Mouse (Mus musculus): ENCODE data around the gene Fndc11. TPM values are rescaled to one million over a fixed set of nuclear protein-coding genes. Genes with fewer than 3 reads are reported as not detected.
"Not testable (repeated sequence)": the region's sequence is repeated elsewhere in the genome, so short reads cannot be mapped to it uniquely, and the experiment has no call there.

Fndc11 gene
- polyA plus RNA-seq, 1 experiment, result not detected

DNA sequence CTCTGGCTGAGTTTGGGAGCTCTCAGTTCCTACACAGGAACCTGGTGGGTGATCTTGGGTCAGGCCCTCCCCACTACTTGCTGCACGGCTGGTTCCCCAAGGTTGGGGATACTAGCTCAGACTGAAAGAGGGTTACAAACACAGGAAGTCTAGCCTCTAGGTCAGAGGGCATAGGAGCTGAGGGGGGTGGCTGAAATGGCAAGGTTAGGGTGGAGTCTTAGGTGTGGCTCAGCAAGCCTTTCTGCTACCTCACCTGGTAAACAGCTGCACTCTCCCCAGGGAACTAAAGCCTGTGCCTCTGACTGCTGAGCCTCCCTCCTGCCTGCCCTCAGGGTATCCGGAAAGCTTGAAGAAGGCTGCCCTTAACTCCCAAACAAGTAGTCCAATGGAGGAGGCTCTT lies 31.1 kb upstream of the Fndc11 start:
- 51% methylated on average over 2 of the region's 2 CpGs for WGBS
- no peak overlapping the region for H3K4me3 ChIP-seq (replicated peaks; ENCODE audit: insufficient read depth, low read depth, low read length)
- no peaks in the 10 kb centered on the region for H3K27me3 ChIP-seq (ENCODE audit: control insufficient read depth, insufficient read depth, low read length)
- TF ChIP-seq POLR2A (IDR thresholded peaks at IDR 0.05; ENCODE audit: borderline replicate concordance, insufficient read depth, low read length), result no peak
- no peak for TF ChIP-seq CTCF (IDR thresholded peaks at IDR 0.05; ENCODE audit: borderline replicate concordance, insufficient read depth, low read depth, low read length)
- H3K27ac ChIP-seq (ENCODE audit: insufficient read depth, low read length), result peak overlapping the region; percentile 26; the same call in 1 of the 2 replicates
- peaks cover 4% of the 10 kb centered on the region; the same call in 1 of the 2 replicates for H3K4me1 ChIP-seq (ENCODE audit: control insufficient read depth, insufficient read depth, low read length)
- peak in 1 of 2 experiments; percentile 15 for DNase-seq

DNA sequence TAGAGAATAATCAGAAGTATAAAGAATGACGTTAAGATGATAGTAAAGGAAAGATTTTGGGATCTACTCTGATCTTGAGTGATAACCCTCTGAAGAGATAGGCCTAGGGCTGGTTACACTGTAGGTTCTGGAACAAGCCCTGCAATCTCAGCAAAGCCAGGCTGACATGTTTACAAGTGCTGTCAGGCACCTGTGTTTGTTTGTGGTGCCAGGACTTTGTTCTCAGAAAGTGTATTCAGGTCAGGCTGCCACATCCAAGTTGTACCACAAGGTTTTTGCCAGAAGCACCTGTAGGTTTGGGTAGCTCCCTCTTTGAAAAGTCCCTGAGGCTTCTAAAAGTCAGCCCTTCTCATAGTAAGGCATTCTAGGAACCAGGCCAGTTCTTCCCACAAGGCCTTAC lies 30.5 kb upstream of the Fndc11 start:
- Histone ChIP-seq H3K27me3 (ENCODE audit: control insufficient read depth, insufficient read depth, low read length) (no peaks in the 10 kb centered on the region), H3K4me3 (replicated peaks; ENCODE audit: insufficient read depth, low read depth, low read length) (no peak overlapping the region), H3K27ac (ENCODE audit: insufficient read depth, low read length) (no peak overlapping the region), H3K4me1 (ENCODE audit: control insufficient read depth, insufficient read depth, low read length) (peaks cover 4% of the 10 kb centered on the region; the same call in 1 of the 2 replicates)
- no peak for TF ChIP-seq POLR2A (IDR thresholded peaks at IDR 0.05; ENCODE audit: borderline replicate concordance, insufficient read depth, low read length)
- TF ChIP-seq CTCF (IDR thresholded peaks at IDR 0.05; ENCODE audit: borderline replicate concordance, insufficient read depth, low read depth, low read length), result no peak
- no peak for DNase-seq
- WGBS, result 89% methylated on average over 1 of the region's 1 CpGs

DNA sequence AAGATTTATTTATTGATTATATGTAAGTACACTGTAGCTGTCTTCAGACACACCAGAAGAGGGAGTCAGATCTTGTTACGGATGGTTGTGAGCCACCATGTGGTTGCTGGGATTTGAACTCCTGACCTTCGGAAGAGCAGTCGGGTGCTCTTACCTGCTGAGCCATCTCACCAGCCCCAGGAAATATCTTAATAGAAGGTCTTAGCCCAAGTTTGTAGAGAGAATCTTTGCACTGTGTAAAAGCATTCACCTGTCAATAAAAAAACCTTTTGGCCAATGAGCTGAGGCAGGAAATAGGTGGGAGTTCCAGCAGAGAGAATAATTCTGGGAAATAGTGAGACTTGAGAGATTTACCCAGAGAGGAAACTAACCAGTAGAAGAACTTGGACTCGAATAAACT lies 28.4 kb upstream of the Fndc11 start:
- not testable (repeated sequence) for DNase-seq; H3K4me3 ChIP-seq (replicated peaks; ENCODE audit: insufficient read depth, low read depth, low read length); H3K4me1 ChIP-seq (ENCODE audit: control insufficient read depth, insufficient read depth, low read length); H3K27ac ChIP-seq (ENCODE audit: insufficient read depth, low read length); H3K27me3 ChIP-seq (ENCODE audit: control insufficient read depth, insufficient read depth, low read length)
- 60% methylated on average over 4 of the region's 4 CpGs for WGBS

DNA sequence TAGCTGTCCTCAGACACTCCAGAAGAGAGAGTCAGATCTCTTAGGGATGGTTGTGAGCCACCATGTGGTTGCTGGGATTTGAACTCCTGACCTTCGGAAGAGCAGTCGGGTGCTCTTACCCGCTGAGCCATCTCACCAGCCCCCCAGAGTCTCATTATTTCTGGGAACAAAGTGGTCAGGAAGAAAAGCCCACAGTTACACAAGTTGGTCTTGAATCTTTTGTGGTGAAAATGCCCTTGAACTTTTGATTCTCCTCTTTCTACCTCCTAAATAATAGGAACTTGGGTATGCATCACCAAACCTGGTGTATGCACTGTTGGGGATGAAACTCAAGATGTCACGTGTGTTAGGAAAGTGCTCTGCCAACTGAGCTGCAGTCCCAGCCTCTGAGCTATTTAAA lies 27.9 kb upstream of the Fndc11 start:
- Histone ChIP-seq H3K27me3 (ENCODE audit: control insufficient read depth, insufficient read depth, low read length) (no peaks in the 10 kb centered on the region), H3K27ac (ENCODE audit: insufficient read depth, low read length) (no peak overlapping the region), H3K4me1 (ENCODE audit: control insufficient read depth, insufficient read depth, low read length) (peaks cover 4% of the 10 kb centered on the region; the same call in 1 of the 2 replicates), H3K4me3 (replicated peaks; ENCODE audit: insufficient read depth, low read depth, low read length) (no peak overlapping the region)
- DNase-seq, result no peak
- 43% methylated on average over 4 of the region's 4 CpGs for WGBS
- no peak for TF ChIP-seq CTCF (IDR thresholded peaks at IDR 0.05; ENCODE audit: borderline replicate concordance, insufficient read depth, low read depth, low read length)
- no peak for TF ChIP-seq POLR2A (IDR thresholded peaks at IDR 0.05; ENCODE audit: borderline replicate concordance, insufficient read depth, low read length)

DNA sequence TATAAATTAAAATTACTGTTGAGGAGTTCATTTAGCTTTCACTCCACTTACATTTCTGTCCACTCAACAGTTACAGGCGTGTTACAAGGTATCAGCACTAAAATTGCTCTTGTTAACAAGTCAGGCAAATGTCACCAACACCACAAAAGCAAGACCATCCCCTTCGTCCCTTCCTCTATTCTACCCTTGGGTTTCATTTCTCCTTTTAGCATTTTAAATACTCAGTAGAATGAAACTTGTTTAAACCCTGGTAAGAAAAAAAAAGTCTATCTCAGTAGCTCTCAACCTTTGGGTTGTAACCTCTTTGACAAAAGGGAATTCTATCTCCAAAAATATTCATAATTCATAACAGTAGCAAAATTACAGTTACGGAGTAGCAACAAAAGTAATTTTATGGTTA lies 26.8 kb upstream of the Fndc11 start:
- Histone ChIP-seq H3K27ac (ENCODE audit: insufficient read depth, low read length) (no peak overlapping the region), H3K27me3 (ENCODE audit: control insufficient read depth, insufficient read depth, low read length) (no peaks in the 10 kb centered on the region), H3K4me3 (replicated peaks; ENCODE audit: insufficient read depth, low read depth, low read length) (no peak overlapping the region), H3K4me1 (ENCODE audit: control insufficient read depth, insufficient read depth, low read length) (peaks cover 4% of the 10 kb centered on the region; the same call in 1 of the 2 replicates)
- TF ChIP-seq CTCF (IDR thresholded peaks at IDR 0.05; ENCODE audit: borderline replicate concordance, insufficient read depth, low read depth, low read length) (no peak), POLR2A (IDR thresholded peaks at IDR 0.05; ENCODE audit: borderline replicate concordance, insufficient read depth, low read length) (no peak)
- WGBS, result 80% methylated on average over 3 of the region's 3 CpGs
- no peak for DNase-seq

DNA sequence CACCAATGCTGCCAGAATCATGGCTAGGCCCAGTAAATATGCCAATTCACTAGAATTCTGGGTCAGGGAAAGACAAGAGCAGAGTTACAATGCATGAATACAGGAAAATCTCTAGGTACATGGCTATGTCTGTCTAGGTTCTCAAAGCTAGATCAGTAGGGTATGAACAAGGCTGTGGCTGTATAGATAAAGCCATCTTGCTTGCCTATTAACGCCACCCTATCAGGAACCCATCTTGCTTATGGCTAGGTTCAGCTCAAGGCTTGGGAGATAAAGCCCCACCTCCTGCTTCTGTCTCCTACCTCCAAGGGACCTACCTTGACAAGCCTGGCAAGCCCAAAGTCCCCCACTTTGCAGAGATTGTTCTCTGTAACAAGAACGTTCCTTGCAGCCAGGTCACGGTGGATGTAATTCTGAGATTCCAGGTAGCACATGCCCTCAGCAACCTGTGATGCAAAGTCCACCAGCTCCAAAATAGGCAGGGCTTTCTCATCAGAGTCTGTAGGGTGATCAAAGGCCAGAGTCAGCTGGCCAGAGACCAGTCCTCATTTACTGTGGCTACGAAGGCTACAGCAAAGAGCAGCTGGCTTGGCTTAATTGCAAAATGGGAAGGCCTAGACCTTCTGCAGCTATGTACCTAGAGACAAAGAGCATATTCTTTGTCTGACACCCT lies 23.0 kb upstream of the Fndc11 start:
- no peak for DNase-seq
- Histone ChIP-seq H3K27ac (ENCODE audit: insufficient read depth, low read length) (no peak overlapping the region), H3K4me3 (replicated peaks; ENCODE audit: insufficient read depth, low read depth, low read length) (no peak overlapping the region), H3K4me1 (ENCODE audit: control insufficient read depth, insufficient read depth, low read length) (no peaks in the 10 kb centered on the region), H3K27me3 (ENCODE audit: control insufficient read depth, insufficient read depth, low read length) (no peaks in the 10 kb centered on the region)
- no peak for TF ChIP-seq POLR2A (IDR thresholded peaks at IDR 0.05; ENCODE audit: borderline replicate concordance, insufficient read depth, low read length)
- no peak for TF ChIP-seq CTCF (IDR thresholded peaks at IDR 0.05; ENCODE audit: borderline replicate concordance, insufficient read depth, low read depth, low read length)
- WGBS, result 85% methylated on average over 4 of the region's 4 CpGs

DNA sequence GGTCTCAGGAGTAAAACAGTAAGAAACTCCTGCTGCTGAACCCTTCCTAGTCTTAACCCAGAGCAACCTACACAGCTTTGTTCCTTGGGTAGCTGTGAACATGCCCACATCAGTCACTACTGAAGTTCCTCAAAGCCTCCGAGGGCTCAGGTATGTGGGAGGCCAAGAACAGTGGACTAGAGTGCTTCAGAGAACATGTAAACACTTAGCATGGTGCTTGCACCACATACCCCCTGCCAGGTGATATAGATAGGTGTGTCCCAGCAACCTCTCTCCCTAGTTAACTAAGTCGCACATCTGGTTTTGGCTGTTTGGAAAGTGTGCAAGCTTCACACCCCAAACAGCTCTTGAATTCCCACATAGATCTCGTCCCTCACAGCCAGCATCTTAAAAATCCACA lies 18.2 kb upstream of the Fndc11 start:
- Histone ChIP-seq H3K4me1 (ENCODE audit: control insufficient read depth, insufficient read depth, low read length) (no peaks in the 10 kb centered on the region), H3K4me3 (replicated peaks; ENCODE audit: insufficient read depth, low read depth, low read length) (no peak overlapping the region), H3K27me3 (ENCODE audit: control insufficient read depth, insufficient read depth, low read length) (no peaks in the 10 kb centered on the region), H3K27ac (ENCODE audit: insufficient read depth, low read length) (no peak overlapping the region)
- no peak for DNase-seq
- WGBS, result 74% methylated on average over 3 of the region's 3 CpGs
- TF ChIP-seq POLR2A (IDR thresholded peaks at IDR 0.05; ENCODE audit: borderline replicate concordance, insufficient read depth, low read length) (no peak), CTCF (IDR thresholded peaks at IDR 0.05; ENCODE audit: borderline replicate concordance, insufficient read depth, low read depth, low read length) (no peak)

DNA sequence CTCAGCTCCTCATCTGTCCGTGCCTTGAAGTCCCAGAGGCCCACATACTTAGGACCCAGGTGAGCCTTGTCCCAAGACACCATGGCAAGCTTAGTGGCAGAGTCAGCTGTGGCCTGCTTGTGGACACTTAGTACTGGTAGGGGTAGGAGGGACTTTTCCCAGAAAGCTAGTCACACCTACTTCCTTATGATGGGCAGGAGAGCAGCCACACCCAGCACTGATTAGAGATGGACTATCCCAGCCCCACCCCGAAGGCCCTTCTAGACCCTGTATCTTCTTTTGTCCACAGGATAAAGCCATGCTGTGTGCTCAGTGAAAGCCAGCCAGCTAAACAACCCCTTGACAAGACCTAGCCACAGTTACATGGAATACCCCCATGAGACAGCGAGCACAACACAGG lies 17.4 kb upstream of the Fndc11 start, which contains the start of gene Ptk6:
Gene Ptk6 (minus strand): TSS at position 368 of the 400 bp plus-strand sequence.
- H3K27me3 ChIP-seq (ENCODE audit: control insufficient read depth, insufficient read depth, low read length), result no peaks in the 10 kb centered on the region
- no peak within 1 kb of the TSS for H3K4me3 ChIP-seq (replicated peaks; ENCODE audit: insufficient read depth, low read depth, low read length)
- DNase-seq, result no peak
- no peaks in the 10 kb centered on the region for H3K4me1 ChIP-seq (ENCODE audit: control insufficient read depth, insufficient read depth, low read length)
- TF ChIP-seq CTCF (IDR thresholded peaks at IDR 0.05; ENCODE audit: borderline replicate concordance, insufficient read depth, low read depth, low read length), result no peak
- TF ChIP-seq POLR2A (IDR thresholded peaks at IDR 0.05; ENCODE audit: borderline replicate concordance, insufficient read depth, low read length), result no peak
- WGBS, result 85% methylated on average over 3 of the region's 3 CpGs
- H3K27ac ChIP-seq (ENCODE audit: insufficient read depth, low read length), result no peak within 1 kb of the TSS
